Mouse (Mus musculus) small intestine, adult 2 months (tissue): Measurements from ENCODE around the gene Stk24.

Experiments
- CTCF ChIP-seq: fragments of 200-500 bp; IDR thresholded peaks from 2 replicates; pipeline ENCODE4 v1.5.1; 2012; ENCODE audit warnings: low read depth, mild to moderate bottlenecking, control low read depth, inconsistent platforms, low read length, moderate library complexity, mixed read lengths; ENCODE audit not compliant: insufficient replicate concordance, insufficient read length; ENCODE audit errors: extremely low read depth
- POLR2A ChIP-seq: fragments of 200-500 bp; IDR thresholded peaks from 2 replicates; pipeline ENCODE4 v1.6.1; 2012; ENCODE audit warnings: low read depth, mild to moderate bottlenecking, control low read depth, inconsistent platforms, low read length, moderate library complexity

DNA sequence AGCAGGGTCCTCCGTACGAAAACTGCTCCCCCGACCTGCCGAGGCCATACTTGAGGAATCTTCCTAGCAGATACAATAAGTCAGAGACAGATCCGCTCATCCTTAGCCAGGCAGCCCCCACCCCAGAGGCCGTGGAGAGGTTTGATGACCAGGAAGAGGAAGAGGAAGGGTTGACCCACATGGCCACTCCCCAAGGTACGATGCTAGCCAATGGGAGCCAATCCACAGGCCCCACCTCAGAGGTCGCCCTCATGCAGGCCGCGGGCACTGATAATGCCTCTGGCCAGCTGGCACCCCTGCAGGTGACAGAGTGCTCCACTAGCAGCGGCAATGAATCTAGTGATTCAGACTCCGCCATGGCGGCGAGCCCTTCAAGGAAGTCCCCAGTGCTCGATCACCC, 135.7 kb downstream of the Stk24 start:
- TF ChIP-seq POLR2A (no peak), CTCF (no peak)
